Mouse (Mus musculus) brain, embryonic 18.5 days (tissue): ENCODE data around the gene Olfml2a.

ENCODE experiments used
- DNase-seq: peaks from one replicate; pipeline ENCODE4 v3.0.0-alpha.2; 2012; ENCODE audit warnings: low read depth, low spot score

The Olfml2a gene

GRCm38 (mm10) chr2:38983456-38983855, 51.7 kb downstream of the Olfml2a start:
- DNase-seq: no peak

- DNase-seq: no peak
These were observed 54.8 kb downstream of the Olfml2a start for GRCm38 (mm10) chr2:38986580-38986979.

- DNase-seq: no peak
These were observed 55.6 kb downstream of the Olfml2a start for GRCm38 (mm10) chr2:38987371-38987770.

- DNase-seq: no peak
These were observed 56.2 kb downstream of the Olfml2a start for GRCm38 (mm10) chr2:38987803-38988510.

GRCm38 (mm10) chr2:38988929-38989328, 57.2 kb downstream of the Olfml2a start:
- DNase-seq: no peak

GRCm38 (mm10) chr2:38992004-38992403, 60.2 kb downstream of the Olfml2a start:
- DNase-seq: no peak

- no peak for DNase-seq
These were observed 60.7 kb downstream of the Olfml2a start for GRCm38 (mm10) chr2:38992452-38992851.

- peak; percentile 39 for DNase-seq
These were observed 65.9 kb downstream of the Olfml2a start, which contains the start of gene Wdr38 for GRCm38 (mm10) chr2:38997386-38998374. Wdr38 (plus strand) TSS chr2:38997476.

GRCm38 (mm10) chr2:38999381-38999780, 67.6 kb downstream of the Olfml2a start:
- DNase-seq: no peak

- no peak for DNase-seq
These were observed 68.3 kb downstream of the Olfml2a start for GRCm38 (mm10) chr2:38999910-39000586.

GRCm38 (mm10) chr2:39000587-39000919, 68.8 kb downstream of the Olfml2a start:
- no peak for DNase-seq

GRCm38 (mm10) chr2:39001866-39002265, 70.1 kb downstream of the Olfml2a start:
- no peak for DNase-seq

GRCm38 (mm10) chr2:39003106-39003505, 71.3 kb downstream of the Olfml2a start:
- DNase-seq: no peak

GRCm38 (mm10) chr2:39003512-39003911, 71.7 kb downstream of the Olfml2a start:
- no peak for DNase-seq

- DNase-seq: no peak
These were observed 72.6 kb downstream of the Olfml2a start for GRCm38 (mm10) chr2:39004372-39004771.

- peak; percentile 86 for DNase-seq
These were observed 73.2 kb downstream of the Olfml2a start, which contains the start of gene Arpc5l for GRCm38 (mm10) chr2:39004880-39005435. Arpc5l (plus strand) TSS chr2:39005348.

- no peak for DNase-seq
These were observed 73.8 kb downstream of the Olfml2a start, which contains the start of gene Rpl35 for GRCm38 (mm10) chr2:39005574-39006079. Rpl35 (minus strand) TSS chr2:39005624.

GRCm38 (mm10) chr2:39006149-39006730, 74.5 kb downstream of the Olfml2a start:
- DNase-seq: no peak

- DNase-seq: peak; percentile 83
These were observed 76.1 kb downstream of the Olfml2a start for GRCm38 (mm10) chr2:39007865-39008264.

- no peak for DNase-seq
These were observed 76.6 kb downstream of the Olfml2a start for GRCm38 (mm10) chr2:39008350-39008851.

GRCm38 (mm10) chr2:39008954-39009365, 77.2 kb downstream of the Olfml2a start:
- DNase-seq: no peak
